Mouse (Mus musculus) liver, postnatal 0 days (tissue): ENCODE measurements around the gene Prf1. TPM values are rescaled to one million over a fixed set of nuclear protein-coding genes. Genes with fewer than 3 reads are reported as not detected.

ENCODE experiments used
- ATAC-seq: fragments of 200-750 bp; cut with Nextera tagmentation; 2 replicates; pipeline ENCODE4 v1.8.0; 2017; ENCODE audit warnings: mild to moderate bottlenecking, moderate library complexity
- DNase-seq: peaks from one replicate; pipeline ENCODE4 v3.0.0-alpha.2; 2016
- H3K27ac ChIP-seq: fragments of 300-500 bp; sonication (generic); 2 replicates; pipeline ENCODE4 v1.5.1; 2014; ENCODE audit warnings: antibody characterized with exemption, moderate library complexity, mild to moderate bottlenecking, low read depth
- H3K27me3 ChIP-seq: fragments of 300-500 bp; sonication (generic); 2 replicates; pipeline ENCODE4 v1.6.1; 2014; ENCODE audit warnings: low read length, control low read depth, mixed read lengths; ENCODE audit not compliant: insufficient read depth
- H3K36me3 ChIP-seq: fragments of 300-500 bp; sonication (generic); replicated peaks from 2 replicates; pipeline ENCODE4 v1.6.1; 2014; ENCODE audit warnings: mild to moderate bottlenecking, control low read depth, low read length, moderate library complexity, mixed read lengths; ENCODE audit not compliant: insufficient read depth
- H3K4me1 ChIP-seq: fragments of 300-500 bp; sonication (generic); 2 replicates; pipeline ENCODE4 v1.6.1; 2014; ENCODE audit warnings: antibody characterized with exemption, mild to moderate bottlenecking, control low read depth; ENCODE audit not compliant: insufficient read depth
- H3K4me2 ChIP-seq: fragments of 300-500 bp; sonication (generic); 2 replicates; pipeline ENCODE4 v1.6.1; 2014; ENCODE audit warnings: low read depth, mild to moderate bottlenecking, low read length, moderate library complexity, mixed read lengths
- H3K4me3 ChIP-seq: fragments of 300-500 bp; sonication (generic); 2 replicates; pipeline ENCODE4 v1.5.1; 2014; ENCODE audit warnings: low read depth, low read length
- H3K9ac ChIP-seq: fragments of 300-500 bp; sonication (generic); replicated peaks from 2 replicates; pipeline ENCODE4 v1.6.1; 2014; ENCODE audit warnings: mild to moderate bottlenecking, moderate library complexity
- H3K9me3 ChIP-seq: fragments of 300-500 bp; sonication (generic); 2 replicates; pipeline ENCODE4 v1.6.1; 2016; ENCODE audit warnings: mild to moderate bottlenecking, control low read depth, low read length, mixed read lengths
- CTCF ChIP-seq: sonication (generic); IDR thresholded peaks from 2 replicates; pipeline ENCODE4 v1.5.1; 2016; ENCODE audit warnings: antibody characterized with exemption, low read depth
- EP300 ChIP-seq: IDR thresholded peaks from 2 replicates; pipeline ENCODE4 v1.6.1; 2016; ENCODE audit warnings: antibody characterized with exemption, low read depth, mild to moderate bottlenecking
- WGBS: fragments of 180-500 bp; shearing (Covaris S2); extraction: QIAGEN DNeasy Blood & Tissue Kit; methylation state at CpG from one replicate; pipeline ENCODE4 v1.1.7; 2014; ENCODE audit not compliant: insufficient replicate concordance; 5-methylcytosine and 5-hydroxymethylcytosine counted together
- polyA plus RNA-seq: library from polyadenylated mRNA; unstranded; fragments of >200 nt; fragmentation: Nextera tagmentation; extraction: Ambion mirVana; gene quantifications from 2 replicates; pipeline ENCODE4 v1.2.1, GENCODE M21; 2015

Gene Prf1
- polyA plus RNA-seq, 1 experiment from 2014 or later: 0.13 TPM

GRCm38 (mm10) chr10:61327545-61327944, 29.9 kb downstream of the Prf1 start:
- H3K4me1 ChIP-seq: no peaks in the 10 kb centered on the region; the same call in 1 of the 2 replicates
- no peak overlapping the region for H3K4me2 ChIP-seq
- no peak overlapping the region for H3K4me3 ChIP-seq
- no peaks in the 10 kb centered on the region for H3K27me3 ChIP-seq
- H3K27ac ChIP-seq: no peak overlapping the region
- no peak overlapping the region for H3K9ac ChIP-seq
- ATAC-seq (peak; percentile 54; the same call in 1 of the 2 replicates), DNase-seq (no peak)
- TF ChIP-seq CTCF: no peak
- TF ChIP-seq EP300: no peak
- no peaks in the 10 kb centered on the region for H3K36me3 ChIP-seq
- no peaks in the 10 kb centered on the region for H3K9me3 ChIP-seq
- 61% methylated on average over 10 of the region's 10 CpGs for WGBS

- Histone ChIP-seq H3K27ac (no peak overlapping the region), H3K4me1 (no peaks in the 10 kb centered on the region; the same call in 1 of the 2 replicates), H3K9me3 (no peaks in the 10 kb centered on the region), H3K4me2 (no peak overlapping the region), H3K4me3 (no peak overlapping the region), H3K9ac (no peak overlapping the region), H3K27me3 (no peaks in the 10 kb centered on the region), H3K36me3 (no peaks in the 10 kb centered on the region)
- ATAC-seq: no peak
- WGBS: 68% methylated on average over 7 of the region's 7 CpGs
- DNase-seq: no peak
- TF ChIP-seq CTCF: no peak
- no peak for TF ChIP-seq EP300
These were observed 31.3 kb downstream of the Prf1 start for GRCm38 (mm10) chr10:61328927-61329326.

- H3K27me3 ChIP-seq: no peaks in the 10 kb centered on the region
- no peaks in the 10 kb centered on the region; the same call in 1 of the 2 replicates for H3K4me1 ChIP-seq
- no peak overlapping the region for H3K27ac ChIP-seq
- ATAC-seq (no peak), DNase-seq (no peak)
- no peaks in the 10 kb centered on the region for H3K36me3 ChIP-seq
- TF ChIP-seq EP300 (no peak), CTCF (no peak)
- WGBS: 80% methylated on average over 5 of the region's 5 CpGs
- no peaks in the 10 kb centered on the region for H3K9me3 ChIP-seq
- no peak overlapping the region for H3K4me3 ChIP-seq
- no peak overlapping the region for H3K4me2 ChIP-seq
- H3K9ac ChIP-seq: no peak overlapping the region
These were observed 33.4 kb downstream of the Prf1 start for GRCm38 (mm10) chr10:61331046-61331445.

GRCm38 (mm10) chr10:61334545-61334944, 36.9 kb downstream of the Prf1 start:
- no peak for TF ChIP-seq EP300
- TF ChIP-seq CTCF: no peak
- H3K9me3 ChIP-seq: no peaks in the 10 kb centered on the region
- no peaks in the 10 kb centered on the region for H3K4me1 ChIP-seq
- no peak overlapping the region for H3K4me2 ChIP-seq
- H3K27ac ChIP-seq: no peak overlapping the region
- no peak overlapping the region for H3K4me3 ChIP-seq
- no peaks in the 10 kb centered on the region for H3K36me3 ChIP-seq
- H3K27me3 ChIP-seq: no peaks in the 10 kb centered on the region
- DNase-seq (no peak), ATAC-seq (no peak)
- 47% methylated on average over 7 of the region's 7 CpGs for WGBS
- no peak overlapping the region for H3K9ac ChIP-seq

GRCm38 (mm10) chr10:61336137-61336536, 38.5 kb downstream of the Prf1 start:
- DNase-seq (peak; percentile 87), ATAC-seq (peak; percentile 26; the same call in 1 of the 2 replicates)
- 16% methylated on average over 6 of the region's 6 CpGs for WGBS
- Histone ChIP-seq H3K27me3 (no peaks in the 10 kb centered on the region), H3K9me3 (no peaks in the 10 kb centered on the region), H3K27ac (no peak overlapping the region), H3K36me3 (no peaks in the 10 kb centered on the region), H3K4me2 (no peak overlapping the region), H3K4me1 (peaks cover 3% of the 10 kb centered on the region; the same call in 1 of the 2 replicates), H3K9ac (no peak overlapping the region), H3K4me3 (no peak overlapping the region)
- TF ChIP-seq CTCF (peak; percentile 93), EP300 (no peak)

- DNase-seq (no peak), ATAC-seq (no peak)
- 60% methylated on average over 5 of the region's 5 CpGs for WGBS
- Histone ChIP-seq H3K36me3 (no peaks in the 10 kb centered on the region), H3K9ac (no peak overlapping the region), H3K9me3 (no peaks in the 10 kb centered on the region), H3K4me2 (no peak overlapping the region), H3K4me3 (no peak overlapping the region), H3K4me1 (peaks cover 3% of the 10 kb centered on the region; the same call in 1 of the 2 replicates), H3K27ac (no peak overlapping the region), H3K27me3 (no peaks in the 10 kb centered on the region)
- no peak for TF ChIP-seq CTCF
- no peak for TF ChIP-seq EP300
These were observed 39.0 kb downstream of the Prf1 start for GRCm38 (mm10) chr10:61336592-61336991.

- ATAC-seq (no peak), DNase-seq (no peak)
- TF ChIP-seq CTCF: no peak
- TF ChIP-seq EP300: no peak
- Histone ChIP-seq H3K4me3 (no peak overlapping the region), H3K36me3 (no peaks in the 10 kb centered on the region), H3K4me1 (peaks cover 3% of the 10 kb centered on the region; the same call in 1 of the 2 replicates), H3K4me2 (no peak overlapping the region), H3K27me3 (no peaks in the 10 kb centered on the region), H3K9ac (no peak overlapping the region), H3K9me3 (no peaks in the 10 kb centered on the region), H3K27ac (no peak overlapping the region)
- 80% methylated on average over 11 of the region's 11 CpGs for WGBS
These were observed 40.0 kb downstream of the Prf1 start for GRCm38 (mm10) chr10:61337665-61338064.
